Mouse (Mus musculus) kidney, postnatal 25 days (tissue): Measurements from ENCODE around the gene Tpra1.
A peak's percentile ranks its signal among the peaks of the same experiment; 100 is the strongest.

Experiments
- DNase-seq, 2 experiments: peaks; one replicate each; pipeline ENCODE4 v3.0.0; 2021; ENCODE audit warnings: mixed read lengths in 2 of 2

The Tpra1 gene

GRCm38 (mm10) chr6:88890832-88891231, 11.2 kb upstream of the Tpra1 start:
- peak in 1 of 2 experiments; percentile 65 for DNase-seq

- peak; percentile 73 to 74 for DNase-seq
Observed at GRCm38 (mm10) chr6:88893559-88893958, 8.5 kb upstream of the Tpra1 start.

GRCm38 (mm10) chr6:88895943-88896342, 6.1 kb upstream of the Tpra1 start:
- DNase-seq, result no peak

- DNase-seq, result no peak
Observed at GRCm38 (mm10) chr6:88897246-88897645, 4.8 kb upstream of the Tpra1 start.

- peak; percentile 98 to 99 for DNase-seq
Observed at GRCm38 (mm10) chr6:88898534-88899048, 3.5 kb upstream of the Tpra1 start, which contains the start of gene Mcm2. TSS of gene Mcm2 (minus strand) at chr6:88898780.

- DNase-seq, result no peak
Observed at GRCm38 (mm10) chr6:88899086-88899485, 3.0 kb upstream of the Tpra1 start.

GRCm38 (mm10) chr6:88899628-88900027, 2.4 kb upstream of the Tpra1 start:
- no peak for DNase-seq

GRCm38 (mm10) chr6:88901471-88901870, 580 bp upstream of the Tpra1 start:
- DNase-seq, result peak; percentile 32 to 63

GRCm38 (mm10) chr6:88903708-88904107, 1.7 kb downstream of the Tpra1 start:
- no peak for DNase-seq

- peak in 1 of 2 experiments; percentile 52 for DNase-seq
Observed at GRCm38 (mm10) chr6:88904456-88904974, 2.5 kb downstream of the Tpra1 start.

GRCm38 (mm10) chr6:88905042-88905441, 3.0 kb downstream of the Tpra1 start:
- DNase-seq, result peak in 1 of 2 experiments; percentile 70

- DNase-seq, result peak; percentile 71 to 86
Observed at GRCm38 (mm10) chr6:88906369-88907108, 4.5 kb downstream of the Tpra1 start.

GRCm38 (mm10) chr6:88909151-88909550, 7.1 kb downstream of the Tpra1 start:
- DNase-seq, result no peak

GRCm38 (mm10) chr6:88913022-88913421, 11.0 kb downstream of the Tpra1 start:
- DNase-seq, result peak in 1 of 2 experiments; percentile 62

- no peak for DNase-seq
Observed at GRCm38 (mm10) chr6:88913440-88913839, 11.4 kb downstream of the Tpra1 start.

GRCm38 (mm10) chr6:88914799-88915198, 12.7 kb downstream of the Tpra1 start:
- DNase-seq, result no peak

- no peak for DNase-seq
Observed at GRCm38 (mm10) chr6:88915510-88915909, 13.5 kb downstream of the Tpra1 start.

GRCm38 (mm10) chr6:88916153-88916552, 14.1 kb downstream of the Tpra1 start:
- peak; percentile 63 to 70 for DNase-seq

GRCm38 (mm10) chr6:88918802-88919201, 16.8 kb downstream of the Tpra1 start:
- DNase-seq, result no peak

GRCm38 (mm10) chr6:88924502-88925275, 22.6 kb downstream of the Tpra1 start:
- peak; percentile 85 to 88 for DNase-seq

- no peak for DNase-seq
Observed at GRCm38 (mm10) chr6:88925640-88926205, 23.7 kb downstream of the Tpra1 start.

GRCm38 (mm10) chr6:88926870-88927269, 24.8 kb downstream of the Tpra1 start:
- peak; percentile 39 to 84 for DNase-seq

- DNase-seq, result peak; percentile 72 to 82
Observed at GRCm38 (mm10) chr6:88927595-88927994, 25.5 kb downstream of the Tpra1 start.
